Mouse (Mus musculus) sigmoid colon, adult 10 weeks (tissue): ENCODE data around the gene Zfhx3. TPM values are rescaled to one million over a fixed set of nuclear protein-coding genes. Genes with fewer than 3 reads are reported as not detected.

Experiments
- polyA plus RNA-seq: library from polyadenylated mRNA; stranded (reverse); fragments of 350-450 nt; fragmentation: Illumina TruSeq; extraction: RNeasy Lipid Tissue Mini Kit (QIAGEN cat#74804); gene quantifications from one replicate; pipeline ENCODE4 v1.2.3, GENCODE M21; 2014; ENCODE audit warnings: low read depth, low replicate concordance

Gene Zfhx3
- polyA plus RNA-seq: 4.6 TPM

DNA sequence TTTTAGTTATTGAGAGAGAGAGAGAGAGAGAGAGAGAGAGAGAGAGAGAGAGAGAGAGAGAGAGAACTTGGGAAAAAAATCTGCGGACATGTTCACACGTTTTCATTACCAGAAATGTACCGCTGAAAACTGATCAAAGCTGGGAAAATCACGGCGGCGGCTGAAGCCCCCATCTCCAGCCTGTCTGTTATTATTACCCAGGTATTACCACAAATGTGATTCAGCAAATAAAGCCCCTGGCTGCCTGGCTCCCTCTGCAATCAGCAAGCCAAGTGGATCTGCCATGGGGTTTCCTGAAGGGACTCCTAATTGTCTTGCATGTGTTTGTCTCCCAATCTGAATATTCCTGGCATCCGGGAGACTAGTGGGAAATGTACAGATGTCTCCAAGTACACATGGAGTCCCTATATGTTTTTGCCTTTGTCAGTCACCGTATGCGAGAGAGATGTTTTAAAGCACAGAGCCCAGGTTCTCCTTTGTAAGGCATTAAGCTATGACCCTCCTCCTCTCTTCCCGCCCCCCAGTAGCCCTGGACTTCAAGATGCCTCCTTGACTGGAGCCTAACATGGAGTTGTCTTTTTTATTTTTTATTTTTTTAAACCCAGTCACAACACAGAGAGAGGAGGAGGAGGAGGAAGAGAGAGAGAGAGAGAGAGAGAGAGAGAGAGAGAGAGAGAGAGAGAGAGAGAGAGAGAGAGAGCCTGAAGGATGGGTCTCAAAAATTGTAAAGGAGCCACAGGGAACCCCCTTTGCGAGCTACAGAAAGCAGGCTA lies at the start of gene Zfhx3:
Zfhx3 (plus strand) TSS at position 723 of the 773 bp plus-strand sequence.

